Mouse (Mus musculus): ENCODE measurements around the gene Ifng.

DNA sequence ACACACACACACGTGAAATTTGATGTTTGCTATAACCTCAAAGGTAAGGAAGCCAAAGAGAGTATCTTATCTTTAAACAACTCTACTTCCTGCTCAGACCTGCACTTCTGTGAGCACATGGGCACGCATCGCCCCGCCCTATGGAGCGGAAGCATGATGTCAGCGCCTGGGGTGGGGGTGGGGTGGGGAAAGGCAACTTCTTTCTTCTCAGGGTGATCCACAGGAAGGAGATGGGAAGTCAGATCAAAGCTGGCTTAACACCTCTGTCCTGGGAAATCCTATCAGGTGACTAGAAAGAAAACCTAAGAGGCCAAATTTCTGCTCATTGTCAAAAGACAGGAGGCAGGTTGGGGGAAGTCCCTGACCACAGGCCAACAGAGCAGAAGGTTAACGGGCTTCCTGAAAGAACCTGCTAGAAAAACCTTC is 21.8 kb upstream of the Ifng start:
- TF ChIP-seq CTCF (IDR thresholded peaks at IDR 0.05; ENCODE audit: insufficient read depth, low read length) (no peak), POLR2A (IDR thresholded peaks at IDR 0.05; ENCODE audit: borderline replicate concordance, extremely low read depth, low read depth, low read length) (no peak)

Data from lung, adult 2 months (tissue).